Comparison of ENCODE assay signal across 24 mouse cellular contexts in the genomic region with DNA sequence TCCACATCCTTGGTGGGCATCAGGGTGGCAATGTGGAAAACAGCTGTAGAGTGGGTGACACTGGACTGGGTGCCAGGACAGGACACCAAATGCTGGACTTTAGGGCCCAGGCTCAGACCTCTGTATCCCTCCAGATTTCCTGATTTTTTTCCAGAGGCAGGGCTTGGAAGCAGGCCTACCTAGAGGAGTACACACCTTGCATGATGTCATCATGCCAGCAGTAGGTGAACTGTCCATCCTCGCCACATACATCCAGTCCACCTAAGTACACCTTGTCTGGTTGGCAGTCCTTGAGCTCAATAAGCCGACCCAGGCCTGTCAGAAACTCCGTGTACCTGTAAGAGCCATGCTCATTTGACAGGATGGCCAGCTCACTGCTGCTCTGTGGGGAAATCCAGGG. TPM values are rescaled to one million over a fixed set of nuclear protein-coding genes. Genes with fewer than 3 reads are reported as not detected.
DNase-seq lines count a peak whose midpoint lies in the region; TF ChIP-seq lines count a peak whose summit lies in the region.
"Had no signal": no experiment of that assay in that cellular context is flagged by ENCODE, and none has a peak within 500 bp of the region (broad histone marks: within the 10 kb centered on the region; RNA-seq: fewer than 3 reads in every experiment).

No protein-coding gene starts in this region.

- WGBS in heart, adult 2 months, result 93% methylated on average over 3 of the region's 3 CpGs

- DNase-seq in cerebellum, adult 11-12 months, result peak; percentile 50
- DNase-seq in cerebellum, postnatal 14 days, result no peak
- peak; percentile 46 for DNase-seq in cerebellum, adult 9-10 months
- no peak for DNase-seq in cerebellum, postnatal 25 days
- no peak for DNase-seq in heart, adult 2 months
- DNase-seq in heart, adult 11 months, result no peak
- DNase-seq in layer of hippocampus, adult 2 months (ENCODE audit: low spot score in 2 of 2), result no peak
- no peak for DNase-seq in layer of hippocampus, adult 9-10 months (ENCODE audit: low spot score)
- DNase-seq: adrenal gland, adult 8-10 months; adrenal gland, postnatal 14 days; adrenal gland, postnatal 36 days; B cell, adult 2 months; cerebellum, adult 11 months; cerebellum, adult 8-10 months; cerebellum, postnatal 36 days; forebrain, postnatal 0 days had no signal

- intact Hi-C loops in heart, adult 2 months (cut with DNase I), result loop anchor here (5.0 kb wide), 1 partner anchor 54 kb away; the partner anchor contains the start of gene Slc9a3r2

- no peaks in the 10 kb centered on the region for H3K36me3 ChIP-seq in heart, adult 2 months (ENCODE audit: control insufficient read depth, insufficient read depth, low read length)

- no peaks in the 10 kb centered on the region for H3K79me2 ChIP-seq in heart, adult 2 months (replicated peaks; ENCODE audit: control insufficient read depth, insufficient read depth, low read length)

- H3K27me3 ChIP-seq in heart, adult 2 months (ENCODE audit: control insufficient read depth, insufficient read depth, low read length), result no peaks in the 10 kb centered on the region
- H3K27me3 ChIP-seq: CH12.LX; embryonic facial prominence, embryonic 12.5 days; forebrain, embryonic 13.5 days; forebrain, embryonic 15.5 days; Patski had no signal

- no peak for TF ChIP-seq EP300 in heart, adult 2 months (IDR thresholded peaks at IDR 0.05; ENCODE audit: insufficient read depth, low read depth, low read length)

- TF ChIP-seq CTCF in heart, adult 2 months (IDR thresholded peaks at IDR 0.05), result no peak
- no peak for TF ChIP-seq CTCF in layer of hippocampus, adult 2 months (conservative IDR thresholded peaks at IDR 0.05)

- TF ChIP-seq POLR2A in heart, adult 2 months (IDR thresholded peaks at IDR 0.05; ENCODE audit: insufficient read depth, low read depth, low read length), result 0 out of 2 replicates have a peak, but pooled peaks have one; percentile 15

- no peaks in the 10 kb centered on the region for H3K4me1 ChIP-seq in heart, adult 2 months (ENCODE audit: control insufficient read depth, insufficient read depth, low read length)
- H3K4me1 ChIP-seq: embryonic facial prominence, embryonic 10.5 days; embryonic facial prominence, embryonic 12.5 days; forebrain, embryonic 13.5 days; forebrain, embryonic 15.5 days had no signal

- no peak overlapping the region for H3K4me3 ChIP-seq in heart, adult 2 months
- H3K4me3 ChIP-seq in layer of hippocampus, adult 2 months, result no peak overlapping the region
- H3K4me3 ChIP-seq: embryonic facial prominence, embryonic 10.5 days; embryonic facial prominence, embryonic 12.5 days; forebrain, embryonic 13.5 days; forebrain, embryonic 15.5 days had no signal

- H3K9ac ChIP-seq in heart, adult 2 months (ENCODE audit: low read depth, low read length), result no peak overlapping the region
- H3K9ac ChIP-seq: embryonic facial prominence, embryonic 12.5 days; forebrain, embryonic 13.5 days; forebrain, embryonic 15.5 days; forebrain, postnatal 0 days had no signal

- no peak overlapping the region for H3K27ac ChIP-seq in heart, adult 2 months
- peak overlapping the region; percentile 50; the same call in 1 of the 2 replicates for H3K27ac ChIP-seq in layer of hippocampus, adult 2 months
- H3K27ac ChIP-seq: embryonic facial prominence, embryonic 10.5 days; embryonic facial prominence, embryonic 12.5 days; forebrain, embryonic 13.5 days; forebrain, embryonic 15.5 days had no signal

RNA-seq across cellular contexts. Expression of gene Tsc2, which starts 34.4 kb away (rescaled TPM):
- 100 to 1,000 TPM; 104 to 110 TPM for total RNA-seq in heart, adult 2 months (2021)
- 178 and 194 TPM in 2 replicates for polyA plus RNA-seq in heart, adult 2 months (2012; rRNA removed)
- total RNA-seq in layer of hippocampus, adult 2 months (2021), result 100 to 1,000 TPM; 192 to 223 TPM

RNA-seq across cellular contexts. Expression of gene Nthl1, which starts 34.5 kb away (rescaled TPM):
- 1 to 10 TPM; 2.9 to 3.4 TPM for total RNA-seq in heart, adult 2 months (2021)
- polyA plus RNA-seq in heart, adult 2 months (2012; rRNA removed), result 4.4 and 7.0 TPM in 2 replicates
- 1 to 10 TPM; 6.2 to 6.8 TPM for total RNA-seq in layer of hippocampus, adult 2 months (2021)

RNA-seq across cellular contexts. Expression of gene Pkd1, which starts 48.4 kb away (rescaled TPM):
- total RNA-seq in heart, adult 2 months (2021), result 10 to 100 TPM; 35.6 to 36.2 TPM
- 48.5 and 59.9 TPM in 2 replicates for polyA plus RNA-seq in heart, adult 2 months (2012; rRNA removed)
- total RNA-seq in layer of hippocampus, adult 2 months (2021), result 10 to 100 TPM; 87.0 to 93.3 TPM

RNA-seq across cellular contexts. Expression of gene Slc9a3r2, which starts 52.1 kb away (rescaled TPM):
- 100 to 1,000 TPM in 1 of 2 experiments, 10 to 100 TPM in 1; 100.0 to 110 TPM for total RNA-seq in heart, adult 2 months (2021)
- polyA plus RNA-seq in heart, adult 2 months (2012; rRNA removed), result 125 and 147 TPM in 2 replicates
- total RNA-seq in layer of hippocampus, adult 2 months (2021), result 10 to 100 TPM; 41.9 to 44.1 TPM
- polyA plus RNA-seq: activated CD4-positive, CD25-positive, alpha-beta regulatory T cell, adult 4 months; CD4-positive, CD25-positive, alpha-beta regulatory T cell, adult 4 months had no signal

Comparison
In these comparisons a context has a peak if more than half of its experiments do, and no peak if none do; other contexts are left out.
1. DNase-seq: peak in cerebellum, adult 11-12 months (single experiment) and cerebellum, adult 9-10 months (single experiment); none in cerebellum, postnatal 14 days (0 of 2), cerebellum, postnatal 25 days (0 of 2), heart, adult 2 months (0 of 2), heart, adult 11 months (single experiment), layer of hippocampus, adult 2 months (0 of 2) and layer of hippocampus, adult 9-10 months (single experiment).